Mouse (Mus musculus) forebrain, embryonic 16.5 days (tissue): ENCODE data around the gene Dusp15. TPM values are rescaled to one million over a fixed set of nuclear protein-coding genes. Genes with fewer than 3 reads are reported as not detected.

Experiments used
- ATAC-seq: fragments of 200-750 bp; cut with Nextera tagmentation; 2 replicates; pipeline ENCODE4 v1.8.0; 2017; ENCODE audit warnings: mild to moderate bottlenecking, moderate library complexity
- H3K27ac ChIP-seq: fragments of 300-500 bp; sonication (generic); 2 replicates; pipeline ENCODE4 v1.5.1; 2014; ENCODE audit warnings: low read length, control low read depth
- H3K27me3 ChIP-seq: fragments of 300-500 bp; sonication (generic); replicated peaks from 2 replicates; pipeline ENCODE4 v1.6.1; 2014; ENCODE audit warnings: low read length; ENCODE audit not compliant: control insufficient read depth, insufficient read depth
- H3K36me3 ChIP-seq: fragments of 300-500 bp; sonication (generic); 2 replicates; pipeline ENCODE4 v1.6.1; 2014; ENCODE audit not compliant: control insufficient read depth, insufficient read depth
- H3K4me1 ChIP-seq: fragments of 300-500 bp; sonication (generic); replicated peaks from 2 replicates; pipeline ENCODE4 v1.6.1; 2014; ENCODE audit warnings: low read length; ENCODE audit not compliant: control insufficient read depth, insufficient read depth
- H3K4me2 ChIP-seq: fragments of 300-500 bp; sonication (generic); 2 replicates; pipeline ENCODE4 v1.6.1; 2014; ENCODE audit warnings: mild to moderate bottlenecking, low read length, control low read depth
- H3K4me3 ChIP-seq: fragments of 300-500 bp; sonication (generic); replicated peaks from 2 replicates; pipeline ENCODE4 v1.5.1; 2014; ENCODE audit warnings: mild to moderate bottlenecking, low read length, control low read depth
- H3K9ac ChIP-seq: fragments of 300-500 bp; sonication (generic); replicated peaks from 2 replicates; pipeline ENCODE4 v1.6.1; 2014; ENCODE audit warnings: low read depth, low read length, control low read depth
- H3K9me3 ChIP-seq: fragments of 300-500 bp; sonication (generic); 2 replicates; pipeline ENCODE4 v1.6.1; 2016; ENCODE audit warnings: low read length; ENCODE audit not compliant: control insufficient read depth
- WGBS: fragments of 180-500 bp; shearing (Covaris S2); extraction: QIAGEN DNeasy Blood & Tissue Kit; methylation state at CpG from one replicate; pipeline ENCODE4 v1.1.7; 2014; 5-methylcytosine and 5-hydroxymethylcytosine counted together
- polyA plus RNA-seq: library from polyadenylated mRNA; unstranded; fragments of >200 nt; fragmentation: Nextera tagmentation; extraction: Ambion mirVana; gene quantifications from 2 replicates; pipeline ENCODE4 v1.2.1, GENCODE M21; 2015

Dusp15 gene
- polyA plus RNA-seq, 1 experiment from 2014 or later: 8.6 TPM

DNA sequence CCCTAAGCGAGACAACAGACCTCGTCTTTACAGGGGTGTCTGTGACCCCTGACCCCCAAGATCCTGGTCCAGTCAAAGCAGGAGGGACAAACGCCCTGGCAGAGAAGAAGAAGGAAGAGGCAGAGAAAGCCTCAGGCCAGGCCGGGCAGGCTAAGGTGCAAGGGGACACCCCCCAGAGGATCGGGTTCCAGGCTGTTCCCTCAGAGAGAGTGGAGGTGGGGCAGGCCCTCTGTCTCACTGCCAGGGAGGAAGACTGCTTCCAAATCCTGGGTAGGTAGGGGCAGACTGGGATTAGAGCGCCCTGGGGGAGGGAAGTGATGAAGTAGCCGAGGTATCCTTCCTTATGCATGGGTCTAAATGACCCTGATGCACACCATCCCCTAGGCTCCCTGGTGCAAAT lies 38.0 kb downstream of the Dusp15 start:
- Histone ChIP-seq H3K27me3 (peaks cover 17% of the 10 kb centered on the region), H3K27ac (no peak overlapping the region), H3K9ac (no peak overlapping the region), H3K9me3 (no peaks in the 10 kb centered on the region), H3K4me2 (no peak overlapping the region), H3K4me3 (no peak overlapping the region), H3K36me3 (no peaks in the 10 kb centered on the region), H3K4me1 (peaks cover 4% of the 10 kb centered on the region; the same call in 1 of the 2 replicates)
- no peak for ATAC-seq
- WGBS: 37% methylated on average over 7 of the region's 7 CpGs

DNA sequence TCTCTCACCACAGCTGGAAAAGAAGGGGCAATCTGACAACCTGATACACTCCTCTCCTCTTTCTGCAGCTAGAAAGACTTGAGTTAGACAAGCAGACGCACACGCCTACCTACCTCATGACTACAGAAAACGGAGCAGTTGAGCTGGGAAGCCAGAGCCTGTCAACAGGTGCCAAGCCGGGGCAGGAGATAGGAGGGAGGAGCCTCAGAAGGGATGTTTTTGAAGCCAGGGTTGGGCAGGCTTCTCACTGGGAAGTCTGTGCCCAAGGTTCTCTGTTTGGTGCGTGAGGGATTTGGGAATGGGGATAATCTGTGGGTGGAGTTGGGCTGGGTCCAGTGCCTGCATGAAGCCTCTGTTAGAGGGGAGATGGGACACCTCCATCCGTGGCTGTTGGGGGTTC lies 40.1 kb downstream of the Dusp15 start:
- Histone ChIP-seq H3K9ac (no peak overlapping the region), H3K36me3 (no peaks in the 10 kb centered on the region), H3K4me1 (peaks cover 16% of the 10 kb centered on the region), H3K4me2 (no peak overlapping the region), H3K9me3 (no peaks in the 10 kb centered on the region), H3K4me3 (no peak overlapping the region), H3K27ac (no peak overlapping the region), H3K27me3 (peaks cover 17% of the 10 kb centered on the region)
- ATAC-seq: no peak
- 34% methylated on average over 6 of the region's 6 CpGs for whole genome bisulfite sequencing

DNA sequence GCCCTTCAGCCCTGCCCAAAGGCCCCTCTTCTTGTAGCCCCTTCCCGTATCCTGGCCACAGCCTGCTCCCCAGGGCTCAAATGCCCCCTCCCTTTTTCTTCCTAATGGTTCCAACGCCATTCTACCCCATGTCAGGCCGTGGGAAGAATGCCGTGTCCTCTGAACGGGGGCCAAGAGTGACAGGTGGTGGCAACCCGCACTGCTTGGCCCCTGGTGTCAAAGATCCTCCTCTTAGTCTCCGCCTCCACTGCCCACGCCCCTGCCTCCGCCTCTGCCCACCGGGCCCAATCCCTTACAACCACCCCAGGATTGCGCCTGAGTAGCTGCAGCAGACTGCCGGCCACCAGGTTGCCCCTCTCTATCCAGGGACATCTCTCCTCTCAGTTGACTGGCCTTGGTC lies 40.5 kb downstream of the Dusp15 start, which contains the start of gene Mylk2:
Gene Mylk2 (plus strand): TSS at position 322 of the 400 bp plus-strand sequence.
- Histone ChIP-seq H3K27ac (no peak within 1 kb of the TSS), H3K4me1 (peaks cover 17% of the 10 kb centered on the region), H3K9me3 (no peaks in the 10 kb centered on the region), H3K27me3 (peaks cover 17% of the 10 kb centered on the region), H3K4me2 (no peak within 1 kb of the TSS), H3K36me3 (no peaks in the 10 kb centered on the region), H3K9ac (no peak within 1 kb of the TSS), H3K4me3 (no peak within 1 kb of the TSS)
- no peak for ATAC-seq
- WGBS: 21% methylated on average over 12 of the region's 12 CpGs

DNA sequence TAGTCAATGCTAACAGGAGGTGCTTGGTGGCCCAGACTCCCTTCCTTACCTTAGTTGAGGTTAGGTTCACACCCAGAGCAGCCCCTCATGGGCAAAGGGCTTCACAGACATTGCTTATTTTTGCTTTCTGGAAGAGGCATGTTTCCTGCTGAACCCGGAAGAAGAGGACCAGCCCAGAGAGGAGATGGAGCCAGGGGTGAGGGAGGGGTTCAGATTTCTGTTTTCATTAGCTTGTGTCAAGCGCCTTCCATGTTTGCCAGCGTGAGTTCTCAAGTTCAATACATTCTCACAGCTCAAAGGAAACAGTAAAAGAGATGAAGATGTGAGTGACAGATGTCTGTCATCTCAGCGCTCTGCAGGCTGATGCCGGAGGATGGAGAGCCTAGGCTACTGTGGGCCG lies 41.6 kb downstream of the Dusp15 start:
- Histone ChIP-seq H3K36me3 (no peaks in the 10 kb centered on the region), H3K27me3 (peaks cover 17% of the 10 kb centered on the region), H3K9me3 (no peaks in the 10 kb centered on the region), H3K27ac (no peak overlapping the region), H3K9ac (no peak overlapping the region), H3K4me1 (peaks cover 17% of the 10 kb centered on the region), H3K4me2 (no peak overlapping the region), H3K4me3 (no peak overlapping the region)
- WGBS: 87% methylated on average over 6 of the region's 6 CpGs
- ATAC-seq: no peak

DNA sequence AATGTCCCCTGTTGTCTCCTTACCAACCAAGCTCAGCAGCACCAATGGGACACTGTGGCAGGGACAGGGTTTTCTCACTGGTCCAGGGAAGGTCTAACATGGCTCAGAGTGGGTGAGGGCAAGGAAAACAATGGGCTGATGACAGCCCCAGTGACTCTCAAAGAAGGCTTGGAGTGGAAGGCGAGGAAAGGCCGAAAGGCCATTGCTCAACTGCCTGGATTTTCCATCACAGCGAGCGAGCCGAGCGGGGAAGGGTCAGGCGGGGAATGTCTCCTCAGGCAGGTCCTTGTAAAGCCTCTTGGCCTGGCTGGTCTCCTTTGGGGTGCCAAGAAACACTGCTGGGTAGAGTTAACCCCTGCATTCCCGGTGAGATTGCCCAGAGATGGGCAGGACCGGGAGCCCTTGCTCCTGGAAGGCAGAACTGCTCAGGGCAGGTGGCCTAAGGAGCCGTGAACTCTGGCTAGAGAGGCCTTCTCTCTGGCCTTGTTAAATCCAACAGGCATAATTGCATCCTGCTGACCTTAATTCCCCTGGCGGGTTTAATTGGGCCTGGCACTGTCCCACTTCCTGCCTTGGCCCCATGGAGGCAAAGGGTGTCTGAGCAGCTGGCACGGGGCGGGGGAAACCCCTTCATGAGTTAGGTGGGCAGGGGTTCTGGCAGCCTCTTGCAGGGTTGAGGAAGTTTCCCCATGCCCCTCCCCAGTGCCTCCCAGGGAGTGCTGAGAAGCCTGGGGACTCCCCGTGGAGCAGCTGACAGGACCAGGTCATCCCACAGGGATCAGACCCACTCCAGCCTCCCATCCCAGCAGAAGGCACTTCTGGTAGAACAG lies 44.2 kb downstream of the Dusp15 start:
- no peak overlapping the region for H3K4me3 ChIP-seq
- no peak overlapping the region for H3K4me2 ChIP-seq
- H3K9me3 ChIP-seq: no peaks in the 10 kb centered on the region
- WGBS: 50% methylated on average over 14 of the region's 14 CpGs
- no peak overlapping the region for H3K27ac ChIP-seq
- H3K36me3 ChIP-seq: no peaks in the 10 kb centered on the region
- ATAC-seq: no peak
- peaks cover 7% of the 10 kb centered on the region for H3K27me3 ChIP-seq
- H3K9ac ChIP-seq: no peak overlapping the region
- peaks cover 13% of the 10 kb centered on the region for H3K4me1 ChIP-seq

DNA sequence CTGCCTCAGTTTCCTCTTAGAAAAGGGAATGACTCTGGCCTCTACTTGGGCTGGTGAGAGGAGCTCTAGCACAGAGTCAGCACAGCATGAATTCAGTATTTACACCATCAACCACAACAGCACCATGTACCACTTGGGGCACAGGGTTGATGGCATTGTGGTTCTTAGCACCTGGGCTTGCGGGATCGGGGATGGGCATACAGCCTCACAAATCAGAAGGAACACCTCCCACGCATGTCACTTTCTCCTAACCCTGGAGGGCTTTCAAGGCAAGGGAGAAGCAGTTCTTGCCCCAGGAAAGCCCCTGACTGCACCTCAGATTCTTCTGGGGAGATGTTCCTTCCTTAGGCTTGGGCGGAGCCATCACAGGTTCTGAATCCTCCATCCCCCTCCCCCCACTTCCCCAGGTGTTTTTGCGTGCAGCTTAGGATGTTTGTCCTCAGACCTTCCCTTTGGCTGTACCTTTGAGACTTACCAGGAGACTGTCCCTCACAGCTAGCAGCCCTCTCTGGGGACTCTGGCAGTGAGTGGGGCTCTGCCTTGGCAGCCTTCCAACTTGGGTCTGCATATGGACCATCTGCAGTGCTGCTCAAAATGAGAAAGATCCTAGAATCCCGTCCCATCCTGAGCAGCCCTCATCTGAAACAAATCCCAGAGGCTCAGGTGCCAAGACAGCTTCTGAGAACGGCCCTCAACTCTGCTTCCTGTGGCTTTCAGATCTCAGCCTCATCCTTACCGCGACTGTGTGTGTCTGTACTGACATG lies 45.0 kb downstream of the Dusp15 start:
- Histone ChIP-seq H3K36me3 (no peaks in the 10 kb centered on the region), H3K4me2 (no peak overlapping the region), H3K27ac (no peak overlapping the region), H3K9ac (no peak overlapping the region), H3K27me3 (peaks cover 2% of the 10 kb centered on the region), H3K4me1 (peaks cover 13% of the 10 kb centered on the region), H3K4me3 (no peak overlapping the region), H3K9me3 (no peaks in the 10 kb centered on the region)
- 60% methylated on average over 9 of the region's 9 CpGs for WGBS
- ATAC-seq: peak; percentile 62; the same call in 1 of the 2 replicates

DNA sequence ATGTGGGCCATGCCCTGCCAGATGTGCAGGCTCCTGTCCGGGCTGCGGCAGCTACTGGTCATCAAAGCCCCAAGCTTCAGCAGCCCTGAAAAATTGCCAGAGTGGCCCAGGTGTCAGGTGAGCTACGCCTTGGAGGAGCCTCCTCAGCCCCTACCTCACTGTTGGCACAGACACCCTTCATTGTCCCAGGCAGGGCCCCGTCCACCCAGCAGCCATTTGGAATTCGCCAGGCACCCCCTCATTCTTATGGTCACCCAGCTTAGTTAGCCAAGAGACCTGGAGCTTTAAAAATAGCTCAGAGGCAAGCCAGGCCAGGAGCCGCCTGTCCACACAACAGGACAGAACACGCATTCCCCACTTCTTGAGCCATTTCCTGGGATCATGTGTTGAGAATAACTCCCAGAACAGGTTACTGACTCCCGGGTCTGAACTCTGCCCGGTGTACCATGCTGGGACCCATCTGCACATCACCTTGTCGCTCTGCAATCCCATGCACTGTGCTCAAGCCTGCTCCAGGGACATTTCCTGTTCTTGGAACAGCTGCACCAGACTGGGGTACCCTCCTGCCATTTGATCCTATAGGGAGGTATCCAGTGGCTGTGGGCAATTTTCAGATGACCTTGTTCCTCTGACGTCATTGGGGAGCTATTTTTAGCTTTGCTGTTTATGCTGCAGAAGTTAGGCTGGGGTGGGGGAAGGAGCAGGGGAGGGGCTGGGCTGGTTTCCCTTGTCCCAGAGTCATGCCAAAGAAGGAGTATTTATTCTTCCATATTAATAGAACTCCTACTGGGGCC lies 46.3 kb downstream of the Dusp15 start:
- Histone ChIP-seq H3K27me3 (no peaks in the 10 kb centered on the region; the same call in 1 of the 2 replicates), H3K9ac (no peak overlapping the region), H3K36me3 (no peaks in the 10 kb centered on the region), H3K9me3 (no peaks in the 10 kb centered on the region), H3K27ac (no peak overlapping the region), H3K4me2 (no peak overlapping the region), H3K4me1 (peaks cover 13% of the 10 kb centered on the region), H3K4me3 (no peak overlapping the region)
- no peak for ATAC-seq
- WGBS: 74% methylated on average over 11 of the region's 11 CpGs

DNA sequence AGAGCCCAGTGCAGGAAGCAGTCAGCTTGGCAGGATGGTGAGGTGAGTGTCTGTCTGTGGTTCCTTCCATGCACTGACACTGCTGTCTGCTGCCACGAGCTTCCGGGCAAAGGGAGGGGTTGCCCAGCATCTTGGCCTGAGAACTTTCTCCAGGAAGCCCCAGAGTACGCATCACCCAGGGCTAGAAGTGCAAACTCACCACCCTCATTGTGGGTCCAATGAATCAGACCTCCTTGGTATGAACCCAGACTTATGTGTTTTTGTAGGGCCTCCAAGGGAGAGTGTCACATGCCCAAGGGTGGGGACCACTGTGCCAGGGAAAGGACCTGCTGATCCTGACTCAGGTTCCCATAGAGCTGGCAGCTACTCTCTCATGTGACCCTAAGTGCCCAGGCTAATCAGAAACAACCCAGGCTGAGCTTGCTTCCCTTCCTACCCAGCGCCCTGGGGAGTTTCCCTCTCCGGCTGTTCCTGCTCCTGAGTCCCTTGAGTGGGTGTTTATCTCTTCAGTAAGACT lies 47.3 kb downstream of the Dusp15 start:
- H3K4me3 ChIP-seq: no peak overlapping the region
- peaks cover 13% of the 10 kb centered on the region for H3K4me1 ChIP-seq
- no peaks in the 10 kb centered on the region for H3K36me3 ChIP-seq
- no peak overlapping the region for H3K9ac ChIP-seq
- H3K4me2 ChIP-seq: no peak overlapping the region
- 78% methylated on average over 5 of the region's 5 CpGs for WGBS
- no peak overlapping the region for H3K27ac ChIP-seq
- H3K9me3 ChIP-seq: no peaks in the 10 kb centered on the region
- ATAC-seq: no peak
- H3K27me3 ChIP-seq: no peaks in the 10 kb centered on the region

DNA sequence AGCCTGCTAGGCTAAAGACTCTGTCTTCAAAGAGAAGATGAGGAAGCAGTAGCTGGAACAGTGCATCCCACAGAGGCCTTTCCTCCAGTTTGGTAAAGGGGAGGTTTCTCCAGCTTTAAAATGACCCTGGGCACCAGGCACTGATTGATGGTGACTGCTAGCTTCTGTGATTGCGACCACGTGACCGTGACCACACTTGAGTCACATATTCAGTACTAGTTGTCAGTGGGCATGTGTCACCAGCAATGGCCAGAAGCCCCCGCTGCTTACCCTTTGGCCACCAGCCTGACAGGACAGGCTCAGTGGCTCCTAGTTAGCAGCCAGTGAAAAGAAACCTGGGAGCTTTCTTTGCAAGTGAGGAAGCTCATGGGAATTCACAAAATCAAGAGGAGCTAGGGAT lies 47.9 kb downstream of the Dusp15 start:
- Histone ChIP-seq H3K9ac (no peak overlapping the region), H3K4me3 (no peak overlapping the region), H3K27ac (no peak overlapping the region), H3K4me1 (peaks cover 13% of the 10 kb centered on the region), H3K9me3 (no peaks in the 10 kb centered on the region), H3K27me3 (no peaks in the 10 kb centered on the region), H3K36me3 (no peaks in the 10 kb centered on the region), H3K4me2 (no peak overlapping the region)
- ATAC-seq: no peak
- WGBS: 82% methylated on average over 4 of the region's 4 CpGs
